Mouse (Mus musculus) embryo, embryonic 9.5 days (tissue): Measurements from ENCODE around the gene Tmigd3.
"Not testable (repeated sequence)": the region's sequence is repeated elsewhere in the genome, so short reads cannot be mapped to it uniquely, and the experiment has no call there.

Experiments used
- DNase-seq: peaks from one replicate; pipeline ENCODE4 v3.0.0-alpha.2; 2017; ENCODE audit errors: extremely low spot score

Tmigd3 gene

DNA sequence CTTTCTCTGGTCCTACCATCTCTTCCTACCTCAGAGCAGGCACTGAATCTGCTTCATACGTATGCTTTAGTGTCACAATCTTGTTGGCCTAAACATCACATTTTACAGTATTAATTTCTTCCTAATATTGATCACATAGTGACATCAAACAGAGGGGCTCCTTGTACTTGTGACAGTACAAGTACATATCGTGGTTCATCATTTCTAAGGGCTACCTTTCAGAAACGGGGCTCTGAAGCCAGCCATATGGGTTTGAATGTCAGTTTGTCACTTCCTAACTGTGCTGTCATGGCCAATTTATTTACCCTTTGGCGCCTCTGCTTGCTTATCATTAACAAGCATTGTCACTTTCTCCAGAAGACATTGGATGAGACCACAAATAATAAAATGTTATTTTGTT lies 30.8 kb downstream of the Tmigd3 start:
- DNase-seq: no peak

DNA sequence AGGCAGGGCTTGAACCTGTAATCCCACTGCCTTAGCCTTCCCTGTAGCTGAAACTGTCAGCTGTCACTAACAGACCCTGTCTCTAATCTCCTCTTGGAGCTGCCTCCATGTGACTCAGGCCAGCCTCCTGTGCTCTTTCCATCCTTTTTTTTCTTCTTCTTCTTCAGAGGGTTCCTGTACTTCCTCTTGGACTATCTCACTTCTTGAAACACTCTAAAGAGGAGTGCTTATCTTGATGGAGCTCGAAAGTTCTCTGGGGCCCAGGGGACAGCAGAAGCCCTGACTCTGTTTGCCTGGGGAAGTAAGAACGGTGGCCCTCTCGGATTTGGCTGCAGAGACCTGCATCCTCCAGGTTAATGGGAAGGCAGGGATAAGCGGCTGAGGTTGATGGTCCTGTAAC lies 33.5 kb downstream of the Tmigd3 start:
- DNase-seq: no peak

GRCm38 (mm10) chr3:105904721-105905120 lies 34.0 kb downstream of the Tmigd3 start:
- DNase-seq: no peak

DNA sequence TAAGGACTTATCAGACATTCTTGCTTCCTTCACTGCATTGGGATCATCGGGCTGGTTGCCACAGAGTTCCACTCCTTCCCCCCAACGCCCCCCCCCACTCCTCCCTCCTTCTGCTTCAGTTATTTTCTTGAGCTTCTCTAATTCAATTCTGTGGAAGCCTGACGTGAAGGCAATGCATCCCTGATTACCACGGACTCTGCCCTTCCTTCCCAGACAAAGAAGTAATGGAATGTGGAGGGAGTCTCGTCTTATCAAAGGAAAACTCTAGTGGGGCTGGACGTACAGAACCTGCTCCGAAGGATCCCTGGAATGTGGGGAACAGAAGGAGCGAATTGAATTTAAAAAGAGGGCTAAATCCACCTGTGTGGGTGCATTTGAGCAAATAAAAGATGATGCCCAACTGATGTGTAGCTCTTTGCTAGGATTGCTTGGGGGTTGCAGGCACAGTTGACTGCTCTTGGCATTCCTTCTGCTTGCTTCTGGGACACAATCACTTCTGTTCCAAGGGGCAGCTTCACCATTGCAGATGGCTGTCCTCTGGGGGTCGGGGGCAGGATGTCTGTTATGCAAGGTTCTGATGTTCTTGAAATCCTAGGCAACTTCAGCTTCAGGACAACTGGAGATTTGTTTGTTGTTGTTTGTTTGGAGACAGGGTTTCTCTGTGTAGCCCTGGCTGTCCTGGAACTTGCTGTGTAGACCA lies 37.4 kb downstream of the Tmigd3 start:
- DNase-seq: no peak

DNA sequence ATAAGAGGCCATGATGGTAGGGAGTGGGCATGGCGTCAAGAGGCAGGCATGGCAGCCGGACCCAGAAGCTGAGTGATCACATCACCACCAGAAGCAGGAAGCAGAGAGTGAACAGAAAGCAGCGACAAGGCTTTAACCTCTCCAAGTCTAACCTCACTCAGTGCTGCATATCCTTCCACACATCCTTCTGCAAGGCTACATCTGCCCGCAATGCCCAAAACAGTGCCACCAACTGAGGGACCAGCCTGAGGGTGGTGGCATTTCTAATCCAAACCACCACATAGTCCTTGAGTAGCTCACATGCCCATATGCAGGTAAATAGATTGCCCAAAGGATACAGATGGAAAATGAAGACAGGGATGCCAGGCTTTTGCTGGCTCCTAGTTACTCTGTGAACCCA lies 38.3 kb downstream of the Tmigd3 start:
- DNase-seq: no peak

GRCm38 (mm10) chr3:105910519-105911190 lies 40.0 kb downstream of the Tmigd3 start:
- no peak for DNase-seq

- no peak for DNase-seq
Observed at GRCm38 (mm10) chr3:105912097-105912880, 41.6 kb downstream of the Tmigd3 start.

- no peak for DNase-seq
Observed at GRCm38 (mm10) chr3:105913839-105914681, 43.4 kb downstream of the Tmigd3 start.

DNA sequence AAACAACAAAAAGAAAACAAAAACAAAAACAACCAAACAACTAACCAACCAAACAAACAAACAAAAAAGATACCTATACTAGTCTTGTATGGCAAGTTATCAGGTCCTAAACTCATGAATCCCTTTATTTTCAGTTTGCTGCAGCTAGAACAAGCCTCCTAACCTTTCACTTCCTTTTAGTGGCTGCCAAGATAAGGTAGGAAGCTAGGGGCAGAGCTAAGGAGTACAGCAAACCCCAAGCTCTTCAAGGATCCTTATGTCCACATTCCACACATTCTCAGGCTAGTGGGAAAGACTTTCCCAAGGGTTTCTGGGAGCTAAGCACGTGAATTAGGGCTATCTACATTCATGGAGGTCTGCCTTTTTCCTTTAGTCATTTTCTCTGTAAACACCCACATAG lies 44.6 kb downstream of the Tmigd3 start:
- DNase-seq: no peak

- DNase-seq: not testable (repeated sequence)
Observed at GRCm38 (mm10) chr3:105916455-105916854, 45.8 kb downstream of the Tmigd3 start.

DNA sequence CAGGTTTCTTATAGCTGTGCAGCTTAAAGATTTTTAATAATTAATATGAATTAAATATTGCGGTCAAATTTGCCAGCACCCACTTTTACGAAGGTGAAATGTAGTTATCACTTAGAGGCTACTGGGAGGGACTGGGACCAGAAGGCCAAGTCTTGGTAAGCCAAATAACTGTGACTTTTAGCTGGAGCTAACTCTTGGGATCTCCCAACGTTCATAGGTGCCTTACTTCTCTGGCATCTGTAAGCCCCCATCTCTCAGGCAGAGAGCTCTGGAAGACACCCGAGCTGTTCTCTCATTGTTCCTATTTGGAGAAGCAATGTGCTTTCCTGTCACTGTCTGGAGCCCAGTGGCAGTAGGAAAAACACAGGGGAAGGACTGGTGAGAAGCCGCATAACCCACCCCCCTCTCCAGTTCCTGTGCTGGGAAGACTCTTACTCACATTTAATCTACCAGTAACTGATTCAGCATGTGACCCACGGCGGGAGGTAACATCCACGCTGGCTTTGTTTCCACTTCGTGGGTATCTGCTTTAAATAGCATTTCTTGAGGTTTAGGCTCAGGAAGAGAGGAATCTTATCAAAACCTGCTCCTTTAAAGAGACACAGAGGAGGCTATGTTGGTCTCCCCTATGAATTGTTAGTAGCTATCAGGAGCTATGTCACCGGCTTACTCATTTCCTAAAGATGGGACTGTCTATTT lies 47.1 kb downstream of the Tmigd3 start:
- no peak for DNase-seq

DNA sequence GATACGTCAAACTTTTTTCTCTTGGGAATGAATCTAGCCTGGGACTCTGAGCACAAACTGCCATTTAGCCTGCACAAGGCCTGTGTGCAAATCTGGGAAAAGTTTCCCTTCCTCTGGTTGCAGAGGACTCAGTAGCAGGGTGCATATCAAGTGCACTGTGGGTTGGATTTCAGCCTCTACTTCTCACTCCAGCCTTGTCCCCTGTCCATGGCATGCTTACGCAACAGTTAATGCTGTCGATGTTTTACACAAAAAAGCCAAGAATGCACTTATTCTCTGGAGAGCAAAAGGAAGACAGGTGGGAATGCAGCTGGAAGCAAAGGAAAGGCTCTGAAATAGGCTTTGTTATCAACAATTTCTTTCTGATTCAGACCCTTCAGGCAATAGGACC lies 47.6 kb downstream of the Tmigd3 start:
- no peak for DNase-seq

DNA sequence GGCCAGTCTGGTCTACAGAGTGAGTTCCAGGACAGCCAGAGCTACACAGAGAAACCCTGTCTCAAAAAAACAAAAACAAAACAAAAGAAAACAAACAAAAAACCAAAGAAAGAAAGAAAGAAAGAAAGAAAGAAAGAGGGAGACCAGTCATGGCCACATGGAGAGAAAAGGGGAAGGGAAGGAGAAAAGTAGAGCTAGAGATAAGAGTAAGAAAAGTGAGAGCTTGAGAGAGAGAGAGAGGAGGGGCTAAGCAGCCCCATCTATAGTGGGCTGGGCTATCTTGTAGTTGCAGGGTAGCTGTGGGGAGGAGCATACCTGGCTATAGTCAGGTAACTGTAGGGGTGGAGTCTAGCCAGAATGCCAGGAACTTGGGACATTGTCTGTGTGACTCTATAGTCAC lies 50.0 kb downstream of the Tmigd3 start:
- DNase-seq: not testable (repeated sequence)

DNA sequence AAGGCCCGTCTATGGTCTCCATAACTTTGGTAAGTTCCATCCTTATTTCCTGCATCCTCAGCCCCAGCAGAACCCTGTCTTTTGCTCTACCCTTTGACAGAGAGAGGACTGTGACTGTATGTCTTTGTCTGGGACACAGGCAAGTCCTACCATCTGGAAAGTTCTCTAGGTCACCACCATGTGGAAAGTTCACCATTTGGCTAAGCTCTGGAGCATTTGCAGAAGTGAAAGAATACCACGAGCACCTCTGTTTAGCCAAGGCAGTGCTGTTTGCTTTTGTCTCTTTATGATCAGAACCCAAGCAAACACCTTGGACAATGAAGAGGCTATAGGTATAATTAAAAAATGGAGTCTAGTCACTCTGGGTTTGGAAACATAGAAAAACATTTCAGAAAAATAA lies 51.3 kb downstream of the Tmigd3 start:
- no peak for DNase-seq

DNA sequence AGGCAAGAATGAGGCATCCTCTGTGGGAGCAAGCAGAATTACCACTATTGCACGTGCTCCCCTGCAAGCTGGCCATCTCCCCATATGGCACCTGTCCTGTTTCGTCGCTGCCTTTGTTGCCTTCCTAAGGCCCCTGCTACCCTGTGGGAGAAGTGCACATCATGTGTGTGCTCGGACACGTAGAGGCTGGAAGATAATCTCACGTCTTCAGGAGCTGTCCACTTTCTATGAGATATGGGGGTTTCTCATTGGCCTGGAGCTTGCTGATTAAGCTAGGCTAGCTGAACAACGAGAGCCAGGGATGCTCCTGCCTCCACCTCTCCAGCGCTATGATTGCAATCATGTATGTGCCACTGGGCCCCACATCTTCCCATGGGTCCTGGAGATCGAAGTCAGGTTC lies 53.9 kb downstream of the Tmigd3 start:
- no peak for DNase-seq

DNA sequence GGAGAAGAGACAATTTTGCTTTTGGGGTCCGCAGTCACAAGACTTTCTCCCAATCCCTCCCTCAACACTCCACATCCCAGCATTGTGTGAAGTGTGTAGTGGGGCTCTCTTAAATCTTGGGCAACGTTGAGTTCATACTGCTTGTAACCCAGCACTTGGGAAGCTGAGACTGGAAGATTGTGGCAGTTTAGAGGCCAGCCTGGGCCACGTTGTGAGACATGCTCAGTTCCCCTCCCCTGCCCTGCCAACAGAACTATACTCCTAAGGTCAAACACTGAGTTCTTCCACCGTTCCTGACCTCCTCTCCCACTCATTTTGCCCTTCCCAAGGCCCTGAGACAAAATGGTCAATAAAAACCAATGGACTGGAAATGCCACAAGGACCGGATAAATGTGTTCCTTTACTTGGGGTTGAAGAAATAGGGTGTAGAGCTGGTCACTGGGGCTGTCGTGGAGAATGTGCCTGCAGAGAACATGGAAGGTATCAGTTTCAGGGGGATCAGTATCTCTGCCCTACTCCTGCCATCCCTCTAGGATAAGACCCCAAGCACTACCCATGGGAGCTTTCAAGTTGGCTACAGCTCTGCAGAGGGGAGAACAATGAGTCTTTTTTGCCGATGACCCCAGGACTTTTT lies 57.0 kb downstream of the Tmigd3 start:
- no peak for DNase-seq

DNA sequence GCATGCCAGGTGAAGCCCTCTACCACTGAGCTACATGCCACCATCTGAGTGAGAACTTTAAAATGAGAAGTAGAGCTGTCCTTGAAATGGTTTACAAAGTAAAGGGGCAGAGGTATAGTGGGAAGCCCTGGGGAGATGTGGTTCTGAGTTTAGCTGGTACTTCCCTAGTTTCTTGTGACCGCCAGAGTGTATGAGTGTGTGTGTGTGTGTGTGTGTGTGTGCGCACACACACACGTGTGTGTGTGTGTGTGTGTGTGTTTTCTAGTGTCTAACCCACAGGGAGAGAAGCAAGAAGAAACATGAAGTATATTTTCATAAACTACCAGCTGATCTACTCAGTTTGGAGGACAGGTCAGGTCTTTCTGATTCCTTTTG lies 57.5 kb downstream of the Tmigd3 start:
- no peak for DNase-seq

- no peak for DNase-seq
Observed at GRCm38 (mm10) chr3:105928781-105929180, 58.1 kb downstream of the Tmigd3 start.

DNA sequence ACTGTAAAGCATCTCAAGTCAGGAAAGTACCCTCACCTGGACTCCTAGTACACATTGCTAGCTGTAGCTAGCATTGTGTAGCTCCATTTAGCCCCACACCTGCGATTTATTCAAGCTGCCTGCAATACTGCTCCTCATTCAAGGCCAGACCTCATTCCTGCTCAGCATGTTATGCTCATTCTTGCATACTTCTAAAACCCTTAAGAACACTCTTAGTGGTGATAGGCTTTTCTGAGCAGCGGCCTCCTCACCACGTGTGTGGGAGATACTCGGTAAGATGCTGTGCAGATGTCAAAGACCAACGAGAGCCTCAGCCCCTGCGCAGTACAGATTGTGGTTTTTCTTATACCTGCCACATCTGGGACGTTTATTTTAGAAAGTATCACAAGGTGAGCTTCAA lies 59.1 kb downstream of the Tmigd3 start:
- DNase-seq: no peak

DNA sequence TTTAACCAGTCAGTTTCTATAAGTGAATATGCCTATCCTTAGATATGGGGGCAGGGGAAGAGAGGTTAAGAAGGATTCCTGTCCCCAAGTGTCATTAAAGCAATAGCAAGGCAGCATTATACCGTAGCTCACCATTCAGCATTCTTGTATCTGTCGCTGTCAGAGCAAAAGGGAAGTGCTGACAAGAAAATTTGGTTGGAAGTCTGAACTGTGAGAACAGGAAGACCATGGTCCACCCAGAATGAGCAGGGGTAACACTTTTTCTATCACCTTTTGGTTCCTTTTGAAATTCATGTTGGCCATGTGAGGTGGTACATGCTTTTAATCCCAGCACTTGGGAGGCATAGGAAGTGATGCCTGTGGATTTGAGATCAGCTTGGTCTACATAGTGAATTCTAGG lies 60.4 kb downstream of the Tmigd3 start:
- DNase-seq: no peak
